Mouse (Mus musculus) heart, embryonic 14.5 days (tissue): Measurements from ENCODE around the gene Dusp2. TPM values are rescaled to one million over a fixed set of nuclear protein-coding genes. Genes with fewer than 3 reads are reported as not detected.

ENCODE experiments used
- ATAC-seq: fragments of 200-750 bp; cut with Nextera tagmentation; 2 replicates; pipeline ENCODE4 v1.8.0; 2017; ENCODE audit warnings: low read depth, moderate TSS enrichment; ENCODE audit not compliant: insufficient number of reproducible peaks, insufficient read depth, low FRiP score
- H3K27ac ChIP-seq, 2 experiments: fragments of 200-500 bp in 1 of 2; fragments of 300-500 bp in 1 of 2; sonication (generic) in 1 of 2; replicated peaks in 1 of 2; 2 replicates each; pipeline ENCODE4 v1.5.1; 2012 to 2014; ENCODE audit warnings: low read depth in 2 of 2, low read length in 2 of 2, control low read depth in 1 of 2, mild to moderate bottlenecking in 1 of 2, mixed read lengths in 1 of 2; ENCODE audit not compliant: control insufficient read depth in 1 of 2, insufficient read depth in 1 of 2
- H3K27me3 ChIP-seq: fragments of 300-500 bp; sonication (generic); 2 replicates; pipeline ENCODE4 v1.6.1; 2014; ENCODE audit warnings: mild to moderate bottlenecking, low read length, control low read depth; ENCODE audit not compliant: control insufficient read depth, insufficient read depth
- H3K36me3 ChIP-seq: fragments of 300-500 bp; sonication (generic); 2 replicates; pipeline ENCODE4 v1.6.1; 2014; ENCODE audit warnings: mild to moderate bottlenecking, control low read depth, low read length, mixed read lengths; ENCODE audit not compliant: control insufficient read depth, insufficient read depth
- H3K4me1 ChIP-seq, 2 experiments: fragments of 200-500 bp in 1 of 2; fragments of 300-500 bp in 1 of 2; sonication (generic) in 1 of 2; 2 replicates each; pipeline ENCODE4 v1.6.1; 2012 to 2014; ENCODE audit warnings: low read length in 2 of 2, control low read depth in 1 of 2, mixed read lengths in 1 of 2; ENCODE audit not compliant: control insufficient read depth in 2 of 2, insufficient read depth in 2 of 2
- H3K4me2 ChIP-seq: fragments of 300-500 bp; sonication (generic); 2 replicates; pipeline ENCODE4 v1.6.1; 2014; ENCODE audit warnings: mild to moderate bottlenecking, low read length
- H3K4me3 ChIP-seq, 2 experiments: fragments of 200-500 bp in 1 of 2; fragments of 300-500 bp in 1 of 2; sonication (generic) in 1 of 2; 2 replicates each; pipeline ENCODE4 v1.5.1; 2012 to 2014; ENCODE audit warnings: low read length in 2 of 2, mild to moderate bottlenecking in 2 of 2, control low read depth in 1 of 2, low read depth in 1 of 2, moderate library complexity in 1 of 2; ENCODE audit not compliant: control insufficient read depth in 1 of 2, insufficient read depth in 1 of 2
- H3K9ac ChIP-seq: fragments of 300-500 bp; sonication (generic); 2 replicates; pipeline ENCODE4 v1.6.1; 2014; ENCODE audit warnings: mild to moderate bottlenecking, low read length
- H3K9me3 ChIP-seq: fragments of 300-500 bp; sonication (generic); 2 replicates; pipeline ENCODE4 v1.6.1; 2016; ENCODE audit warnings: low read length, control low read depth; ENCODE audit not compliant: control insufficient read depth
- WGBS: fragments of 180-500 bp; shearing (Covaris S2); extraction: QIAGEN DNeasy Blood & Tissue Kit; methylation state at CpG from one replicate; pipeline ENCODE4 v1.1.7; 2014; 5-methylcytosine and 5-hydroxymethylcytosine counted together
- polyA plus RNA-seq: library from polyadenylated mRNA; unstranded; fragments of >200 nt; fragmentation: Nextera tagmentation; extraction: Ambion mirVana; gene quantifications from 2 replicates; pipeline ENCODE4 v1.2.1, GENCODE M21; 2014

Dusp2 gene
- polyA plus RNA-seq, 1 experiment from 2014 or later, result 15.9 TPM

- H3K4me1 ChIP-seq, result no peaks in the 10 kb centered on the region
- peaks cover 26% of the 10 kb centered on the region for H3K36me3 ChIP-seq
- H3K4me2 ChIP-seq, result no peak overlapping the region
- no peaks in the 10 kb centered on the region for H3K9me3 ChIP-seq
- no peak for ATAC-seq
- no peaks in the 10 kb centered on the region for H3K27me3 ChIP-seq
- H3K4me3 ChIP-seq, result no peak overlapping the region
- no peak overlapping the region for H3K27ac ChIP-seq
- H3K9ac ChIP-seq, result no peak overlapping the region
- WGBS, result 83% methylated on average over 3 of the region's 3 CpGs
These were observed 31.2 kb upstream of the Dusp2 start for GRCm38 (mm10) chr2:127304609-127305210.

GRCm38 (mm10) chr2:127306123-127306522 is 29.8 kb upstream of the Dusp2 start:
- Histone ChIP-seq H3K36me3 (peaks cover 12% of the 10 kb centered on the region; the same call in 1 of the 2 replicates), H3K9me3 (no peaks in the 10 kb centered on the region), H3K9ac (no peak overlapping the region)

GRCm38 (mm10) chr2:127307179-127307578 is 28.8 kb upstream of the Dusp2 start:
- Histone ChIP-seq H3K27ac (no peak overlapping the region), H3K4me2 (no peak overlapping the region), H3K4me1 (no peaks in the 10 kb centered on the region), H3K9me3 (no peaks in the 10 kb centered on the region), H3K27me3 (no peaks in the 10 kb centered on the region), H3K9ac (no peak overlapping the region), H3K4me3 (no peak overlapping the region), H3K36me3 (peaks cover 2% of the 10 kb centered on the region; the same call in 1 of the 2 replicates)
- no peak for ATAC-seq
- WGBS, result 49% methylated on average over 3 of the region's 3 CpGs

More at GRCm38 (mm10) chr2:127306123-127306522, 29.8 kb upstream of the Dusp2 start:
- Histone ChIP-seq H3K27me3 (no peaks in the 10 kb centered on the region), H3K27ac (no peak overlapping the region), H3K4me3 (no peak overlapping the region), H3K4me2 (no peak overlapping the region), H3K4me1 (no peaks in the 10 kb centered on the region)
- ATAC-seq, result no peak

- no peak for ATAC-seq
- Histone ChIP-seq H3K4me3 (no peak overlapping the region), H3K9ac (no peak overlapping the region), H3K27me3 (no peaks in the 10 kb centered on the region), H3K9me3 (no peaks in the 10 kb centered on the region), H3K27ac (no peak overlapping the region), H3K36me3 (no peaks in the 10 kb centered on the region), H3K4me1 (0 out of 4 replicates have a peak, but pooled peaks cover 0 to under 1% of the 10 kb centered on the region in 2 experiments), H3K4me2 (no peak overlapping the region)
- WGBS, result 94% methylated on average over 2 of the region's 2 CpGs
These were observed 27.3 kb upstream of the Dusp2 start for GRCm38 (mm10) chr2:127308660-127309059.

GRCm38 (mm10) chr2:127310246-127310645 is 25.7 kb upstream of the Dusp2 start:
- Histone ChIP-seq H3K4me2 (no peak overlapping the region), H3K4me1 (0 out of 4 replicates have a peak, but pooled peaks cover 2 to 4% of the 10 kb centered on the region in 2 experiments), H3K9me3 (no peaks in the 10 kb centered on the region), H3K27ac (no peak overlapping the region), H3K27me3 (no peaks in the 10 kb centered on the region), H3K36me3 (no peaks in the 10 kb centered on the region), H3K4me3 (no peak overlapping the region), H3K9ac (no peak overlapping the region)
- WGBS, result 33% methylated on average over 2 of the region's 2 CpGs
- ATAC-seq, result no peak

GRCm38 (mm10) chr2:127310685-127311084 is 25.3 kb upstream of the Dusp2 start:
- H3K9ac ChIP-seq, result no peak overlapping the region
- whole genome bisulfite sequencing, result 85% methylated on average over 7 of the region's 7 CpGs
- no peak overlapping the region for H3K4me2 ChIP-seq
- no peaks in the 10 kb centered on the region for H3K27me3 ChIP-seq
- H3K36me3 ChIP-seq, result no peaks in the 10 kb centered on the region
- H3K4me1 ChIP-seq, result 0 out of 4 replicates have a peak, but pooled peaks cover 2 to 4% of the 10 kb centered on the region in 2 experiments
- no peak for ATAC-seq
- no peak overlapping the region for H3K4me3 ChIP-seq
- H3K9me3 ChIP-seq, result no peaks in the 10 kb centered on the region
- no peak overlapping the region for H3K27ac ChIP-seq

- Histone ChIP-seq H3K36me3 (no peaks in the 10 kb centered on the region), H3K9me3 (no peaks in the 10 kb centered on the region), H3K4me1 (0 out of 4 replicates have a peak, but pooled peaks cover 2 to 4% of the 10 kb centered on the region in 2 experiments), H3K9ac (no peak overlapping the region), H3K4me2 (no peak overlapping the region), H3K27me3 (no peaks in the 10 kb centered on the region), H3K4me3 (no peak overlapping the region), H3K27ac (no peak overlapping the region)
- no peak for ATAC-seq
- 86% methylated on average over 1 of the region's 1 CpGs for WGBS
These were observed 24.8 kb upstream of the Dusp2 start for GRCm38 (mm10) chr2:127311193-127311592.

GRCm38 (mm10) chr2:127312801-127313200 is 23.2 kb upstream of the Dusp2 start:
- no peaks in the 10 kb centered on the region for H3K9me3 ChIP-seq
- H3K27ac ChIP-seq, result no peak overlapping the region
- no peaks in the 10 kb centered on the region for H3K27me3 ChIP-seq
- ATAC-seq, result no peak
- H3K9ac ChIP-seq, result no peak overlapping the region
- H3K4me1 ChIP-seq, result 0 out of 4 replicates have a peak, but pooled peaks cover 2 to 4% of the 10 kb centered on the region in 2 experiments
- WGBS, result 90% methylated on average over 4 of the region's 4 CpGs
- H3K36me3 ChIP-seq, result no peaks in the 10 kb centered on the region
- no peak overlapping the region for H3K4me3 ChIP-seq
- H3K4me2 ChIP-seq, result no peak overlapping the region
